ENCODE assay signal across 8 mouse cellular contexts in the genomic region with DNA sequence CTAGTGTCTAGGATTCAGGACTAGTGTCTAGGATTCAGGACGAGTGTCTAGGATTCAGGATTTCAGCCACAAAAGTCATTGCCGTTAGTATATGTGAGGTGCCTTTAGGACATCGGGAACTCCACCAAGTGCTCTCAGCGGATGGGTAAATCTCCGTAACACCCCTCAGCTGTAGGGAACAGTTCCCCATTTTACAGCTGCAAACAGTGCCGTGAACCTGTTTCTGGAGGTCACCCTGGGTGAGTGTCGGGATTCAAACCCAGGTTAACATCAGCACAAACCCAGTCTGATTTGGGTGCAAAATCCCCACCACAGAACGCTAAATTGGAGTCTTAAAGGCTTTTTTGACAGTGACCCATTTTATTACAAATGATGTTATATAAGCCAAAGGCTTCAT. TPM values are rescaled to one million over a fixed set of nuclear protein-coding genes. Genes with fewer than 3 reads are reported as not detected.
DNase-seq lines count a peak whose midpoint lies in the region; ATAC-seq and TF ChIP-seq lines count a peak whose summit lies in the region.
"Had no signal": no experiment of that assay in that cellular context is flagged by ENCODE, and none has a peak within 500 bp of the region (broad histone marks: within the 10 kb centered on the region; RNA-seq: fewer than 3 reads in every experiment).

No protein-coding gene starts in this region.

- TF ChIP-seq EP300 in CH12.LX (IDR thresholded peaks at IDR 0.05; ENCODE audit: low read length), result peak; percentile 57; the same call in 1 of the 2 replicates

- no peaks in the 10 kb centered on the region for H3K9me3 ChIP-seq in hindbrain, embryonic 12.5 days (replicated peaks)
- H3K9me3 ChIP-seq in hindbrain, embryonic 11.5 days (ENCODE audit: control insufficient read depth, low read length), result no peaks in the 10 kb centered on the region
- H3K9me3 ChIP-seq in CH12.LX (replicated peaks; ENCODE audit: low read length) (no peaks in the 10 kb centered on the region), ES-E14 (ENCODE audit: control insufficient read depth, insufficient read depth, low read depth, low read length) (no peaks in the 10 kb centered on the region)
- H3K9me3 ChIP-seq in limb, embryonic 14.5 days (ENCODE audit: control insufficient read depth, low read length), result no peaks in the 10 kb centered on the region

- no peak overlapping the region for H3K27ac ChIP-seq in hindbrain, embryonic 12.5 days
- H3K27ac ChIP-seq in hindbrain, embryonic 11.5 days (ENCODE audit: low read depth, low read length), result no peak overlapping the region
- H3K27ac ChIP-seq in CH12.LX (ENCODE audit: insufficient read depth, low read depth), result peak overlapping the region; percentile 96
- no peak overlapping the region for H3K27ac ChIP-seq in ES-E14 (ENCODE audit: insufficient read depth, low read depth, low read length, poor library complexity, severe bottlenecking)
- H3K27ac ChIP-seq in limb, embryonic 14.5 days (replicated peaks; ENCODE audit: low read depth, low read length), result no peak overlapping the region
- no peak overlapping the region for H3K27ac ChIP-seq in thymus, adult 2 months (ENCODE audit: control insufficient read depth, insufficient read depth, low read length)

- no peak overlapping the region for H3K4me3 ChIP-seq in hindbrain, embryonic 12.5 days
- no peak overlapping the region for H3K4me3 ChIP-seq in hindbrain, embryonic 11.5 days (ENCODE audit: low read depth, low read length)
- H3K4me3 ChIP-seq in CH12.LX (replicated peaks in 1 of 3; ENCODE audit: low read depth in 2 of 3, low read length in 2 of 3, poor library complexity in 1 of 3) (peak overlapping the region; percentile 73 to 83 (median 80)), ES-E14 (ENCODE audit: insufficient read depth in 1 of 2, low read depth in 1 of 2, low read length in 2 of 2, poor library complexity in 1 of 2, severe bottlenecking in 1 of 2) (peak overlapping the region in 1 of 2 experiments; percentile 82; a peak in 2 of 4 replicates)
- peak overlapping the region; percentile 79; the same call in 1 of the 2 replicates for H3K4me3 ChIP-seq in limb, embryonic 14.5 days (replicated peaks; ENCODE audit: low read length)
- H3K4me3 ChIP-seq in thymus, adult 2 months (ENCODE audit: control insufficient read depth, insufficient read depth, low read length), result no peak overlapping the region

- no peak for TF ChIP-seq RAD21 in CH12.LX (IDR thresholded peaks at IDR 0.05; ENCODE audit: low read depth, low read length)

- TF ChIP-seq CTCF in CH12.LX (conservative IDR thresholded peaks at IDR 0.05 in 1 of 2, IDR thresholded peaks at IDR 0.05 in 1 of 2; ENCODE audit: low read depth in 2 of 2, low read length in 2 of 2), result no peak
- no peak for TF ChIP-seq CTCF in thymus, adult 2 months (IDR thresholded peaks at IDR 0.05; ENCODE audit: borderline replicate concordance, control insufficient read depth, extremely low read depth, insufficient read depth, low read length, poor library complexity)

- DNase-seq in hindbrain, embryonic 11.5 days (ENCODE audit: low spot score), result no peak
- DNase-seq in CH12.LX (ENCODE audit: extremely low read depth) (peak; percentile 70), ES-E14 (ENCODE audit: low read depth, low spot score) (no peak)
- no peak for DNase-seq in limb, embryonic 14.5 days (ENCODE audit: low spot score)
- no peak for DNase-seq in thymus, adult 2 months
- DNase-seq in retina, postnatal 1 day, result no peak
- DNase-seq: cerebellum, adult 9-10 months had no signal

- no peaks in the 10 kb centered on the region for H3K36me3 ChIP-seq in hindbrain, embryonic 12.5 days
- no peaks in the 10 kb centered on the region for H3K36me3 ChIP-seq in hindbrain, embryonic 11.5 days (ENCODE audit: control insufficient read depth, insufficient read depth, low read length)
- H3K36me3 ChIP-seq in CH12.LX (replicated peaks in 1 of 2; ENCODE audit: control insufficient read depth in 1 of 2, insufficient read depth in 1 of 2, low read length in 1 of 2), result peaks cover 15 to 41% of the 10 kb centered on the region in 2 experiments
- H3K36me3 ChIP-seq in ES-E14 (ENCODE audit: control insufficient read depth, insufficient read depth, low read length, poor library complexity, severe bottlenecking), result no peaks in the 10 kb centered on the region
- H3K36me3 ChIP-seq in limb, embryonic 14.5 days (ENCODE audit: control insufficient read depth, insufficient read depth, low read length), result no peaks in the 10 kb centered on the region; the same call in 1 of the 2 replicates
- no peaks in the 10 kb centered on the region for H3K36me3 ChIP-seq in thymus, adult 2 months (ENCODE audit: control insufficient read depth, insufficient read depth, low read length)

- H3K4me1 ChIP-seq in hindbrain, embryonic 12.5 days, result peaks cover 26% of the 10 kb centered on the region
- 0 out of 2 replicates have a peak, but pooled peaks cover 3% of the 10 kb centered on the region for H3K4me1 ChIP-seq in hindbrain, embryonic 11.5 days (replicated peaks; ENCODE audit: control insufficient read depth, insufficient read depth, low read length)
- H3K4me1 ChIP-seq in CH12.LX (ENCODE audit: control insufficient read depth in 1 of 2, insufficient read depth in 2 of 2) (peaks cover 8 to 46% of the 10 kb centered on the region in 2 experiments), ES-E14 (ENCODE audit: control insufficient read depth in 2 of 2, insufficient read depth in 2 of 2, low read length in 2 of 2, poor library complexity in 1 of 2) (peaks cover 15 to 21% of the 10 kb centered on the region in 2 experiments)
- H3K4me1 ChIP-seq in limb, embryonic 14.5 days (ENCODE audit: control insufficient read depth, insufficient read depth, low read length), result peaks cover 17% of the 10 kb centered on the region
- peaks cover 16% of the 10 kb centered on the region for H3K4me1 ChIP-seq in thymus, adult 2 months (replicated peaks; ENCODE audit: control insufficient read depth, insufficient read depth, low read length)

- dilution Hi-C loops in CH12.LX (cut with MboI; ENCODE audit: extremely low pct_ligation_motif_present, extremely low pct_unique_long_range_greater_than_20kb, low sequenced_read_pairs), result no loop called here

- WGBS in hindbrain, embryonic 12.5 days, result 93% methylated on average over 8 of the region's 8 CpGs
- 93% methylated on average over 8 of the region's 8 CpGs for whole genome bisulfite sequencing in hindbrain, embryonic 11.5 days
- WGBS in limb, embryonic 14.5 days, result 86% methylated on average over 8 of the region's 8 CpGs
- WGBS in thymus, adult 2 months, result 89% methylated on average over 8 of the region's 8 CpGs

- H3K27me3 ChIP-seq in hindbrain, embryonic 12.5 days, result no peaks in the 10 kb centered on the region
- H3K27me3 ChIP-seq in hindbrain, embryonic 11.5 days (ENCODE audit: control insufficient read depth, insufficient read depth, low read length), result no peaks in the 10 kb centered on the region
- H3K27me3 ChIP-seq in CH12.LX (replicated peaks), result no peaks in the 10 kb centered on the region
- no peaks in the 10 kb centered on the region for H3K27me3 ChIP-seq in limb, embryonic 14.5 days (ENCODE audit: control insufficient read depth, insufficient read depth, low read length)
- no peaks in the 10 kb centered on the region for H3K27me3 ChIP-seq in thymus, adult 2 months (ENCODE audit: control insufficient read depth, insufficient read depth, low read length)

- ATAC-seq in hindbrain, embryonic 12.5 days (ENCODE audit: low FRiP score), result no peak
- ATAC-seq in hindbrain, embryonic 11.5 days (ENCODE audit: low FRiP score), result no peak
- ATAC-seq in limb, embryonic 14.5 days (ENCODE audit: low FRiP score, low read depth), result no peak

- peak overlapping the region; percentile 67; the same call in 1 of the 2 replicates for H3K4me2 ChIP-seq in hindbrain, embryonic 12.5 days (replicated peaks)
- H3K4me2 ChIP-seq in hindbrain, embryonic 11.5 days (replicated peaks; ENCODE audit: low read depth, low read length), result no peak overlapping the region
- H3K4me2 ChIP-seq in CH12.LX (ENCODE audit: insufficient read depth, low read depth, poor library complexity, severe bottlenecking), result peak overlapping the region; percentile 86
- H3K4me2 ChIP-seq in limb, embryonic 14.5 days (replicated peaks; ENCODE audit: low read depth, low read length, severe bottlenecking), result no peak overlapping the region

- in situ Hi-C loops in CH12.LX (cut with MboI; ENCODE audit: low pct_ligation_motif_present, low pct_unique_long_range_greater_than_20kb, low sequenced_read_pairs), result loop anchor here (5.0 kb wide), 2 partner anchors 39 to 79 kb away; no protein-coding TSS in a partner anchor
- in situ Hi-C loops in ES-E14 (cut with MboI; ENCODE audit: low sequenced_read_pairs in 2 of 2, unreplicated experiment in 2 of 2), result no loop called here

- peaks cover 92% of the 10 kb centered on the region for H3K79me2 ChIP-seq in CH12.LX (replicated peaks; ENCODE audit: control insufficient read depth, extremely low read depth, insufficient read depth, poor library complexity, severe bottlenecking)

- TF ChIP-seq POLR2A in CH12.LX (IDR thresholded peaks at IDR 0.05; ENCODE audit: low read depth, low read length), result 0 out of 2 replicates have a peak, but pooled peaks have one; percentile 20
- TF ChIP-seq POLR2A in limb, embryonic 14.5 days (IDR thresholded peaks at IDR 0.05; ENCODE audit: borderline replicate concordance, extremely low read depth, insufficient read depth, insufficient read length), result no peak
- no peak for TF ChIP-seq POLR2A in thymus, adult 2 months (IDR thresholded peaks at IDR 0.05; ENCODE audit: control insufficient read depth, extremely low read depth, insufficient read depth, low read length, poor library complexity)

- no peak overlapping the region for H3K9ac ChIP-seq in hindbrain, embryonic 12.5 days
- no peak overlapping the region for H3K9ac ChIP-seq in hindbrain, embryonic 11.5 days (ENCODE audit: low read depth, low read length)
- H3K9ac ChIP-seq in CH12.LX (ENCODE audit: insufficient read depth, low read depth), result peak overlapping the region; percentile 94
- H3K9ac ChIP-seq in ES-E14 (ENCODE audit: insufficient read depth, low read depth, low read length, poor library complexity, severe bottlenecking), result peak overlapping the region; percentile 38
- H3K9ac ChIP-seq in limb, embryonic 14.5 days (ENCODE audit: low read depth, low read length, severe bottlenecking), result no peak overlapping the region

TF ChIP-seq in CH12.LX, 34 proteins besides CTCF, POLR2A, EP300 and RAD21 (continues in another document):
- TF ChIP-seq ETS1 (conservative IDR thresholded peaks at IDR 0.05; ENCODE audit: low read depth, low read length), result peak; percentile 71

TF ChIP-seq in ES-E14, 5 proteins besides CTCF, POLR2A, EP300 and RAD21 (continues in another document):
- no peak for TF ChIP-seq ZC3H11A (IDR thresholded peaks at IDR 0.05; ENCODE audit: borderline replicate concordance, low read depth, low read length)

RNA-seq across cellular contexts. Expression of a gene that starts 34.2 kb away (rescaled TPM):
- polyA plus RNA-seq in hindbrain, embryonic 12.5 days (2016; fragmentation: Nextera tagmentation; extraction: Ambion mirVana), result 18.0 and 20.0 TPM in 2 replicates
- 11.1 and 14.3 TPM in 2 replicates for polyA plus RNA-seq in hindbrain, embryonic 11.5 days (2014; fragmentation: Nextera tagmentation; extraction: Ambion mirVana)
- total RNA-seq in CH12.LX (2012; rRNA removed) (83.6 and 102 TPM in 2 replicates), CH12.LX (2014; rRNA removed) (67.9 and 68.8 TPM in 2 replicates), ES-E14 (2012; rRNA removed) (16.0 and 26.2 TPM in 2 replicates)
- 51.7 and 53.0 TPM in 2 replicates for polyA plus RNA-seq in CH12.LX (2012; ENCODE audit: insufficient read length, low read depth)
- polyA plus RNA-seq in limb, embryonic 14.5 days (2012; rRNA removed), result 2.8 and 3.8 TPM in 2 replicates
- polyA plus RNA-seq in limb, embryonic 14.5 days (2014; fragmentation: Nextera tagmentation; extraction: Ambion mirVana), result 14.9 and 16.8 TPM in 2 replicates
- 7.2 and 9.1 TPM in 2 replicates for polyA plus RNA-seq in thymus, adult 2 months (2012; rRNA removed)

Comparison
In these comparisons a context has a peak if more than half of its experiments do, and no peak if none do; other contexts are left out.
1. H3K4me2 ChIP-seq: peak in hindbrain, embryonic 12.5 days (single experiment) and CH12.LX (single experiment); none in hindbrain, embryonic 11.5 days (single experiment) and limb, embryonic 14.5 days (single experiment).
2. H3K4me3 ChIP-seq: peak in CH12.LX (3 of 3) and limb, embryonic 14.5 days (single experiment); none in hindbrain, embryonic 12.5 days (single experiment), hindbrain, embryonic 11.5 days (single experiment) and thymus, adult 2 months (single experiment).
3. H3K9ac ChIP-seq: peak in CH12.LX (single experiment) and ES-E14 (single experiment); none in hindbrain, embryonic 12.5 days (single experiment), hindbrain, embryonic 11.5 days (single experiment) and limb, embryonic 14.5 days (single experiment).